Mouse (Mus musculus): Measurements from ENCODE around the gene Ncapg2.

- TF ChIP-seq CTCF (IDR thresholded peaks at IDR 0.05; ENCODE audit: borderline replicate concordance, control insufficient read depth, extremely low read depth, insufficient read depth, low read length, poor library complexity) (no peak), POLR2A (IDR thresholded peaks at IDR 0.05; ENCODE audit: control insufficient read depth, extremely low read depth, insufficient read depth, low read length, poor library complexity) (no peak)
Observed at GRCm38 (mm10) chr12:116474676-116475075, 69.5 kb downstream of the Ncapg2 start.
